Mouse (Mus musculus): ENCODE measurements around the gene Tgfbr2. TPM values are rescaled to one million over a fixed set of nuclear protein-coding genes. Genes with fewer than 3 reads are reported as not detected.
"Not testable (repeated sequence)": the region's sequence is repeated elsewhere in the genome, so short reads cannot be mapped to it uniquely, and the experiment has no call there.

Gene Tgfbr2
- polyA plus RNA-seq, 1 experiment = 45.8 TPM

DNA sequence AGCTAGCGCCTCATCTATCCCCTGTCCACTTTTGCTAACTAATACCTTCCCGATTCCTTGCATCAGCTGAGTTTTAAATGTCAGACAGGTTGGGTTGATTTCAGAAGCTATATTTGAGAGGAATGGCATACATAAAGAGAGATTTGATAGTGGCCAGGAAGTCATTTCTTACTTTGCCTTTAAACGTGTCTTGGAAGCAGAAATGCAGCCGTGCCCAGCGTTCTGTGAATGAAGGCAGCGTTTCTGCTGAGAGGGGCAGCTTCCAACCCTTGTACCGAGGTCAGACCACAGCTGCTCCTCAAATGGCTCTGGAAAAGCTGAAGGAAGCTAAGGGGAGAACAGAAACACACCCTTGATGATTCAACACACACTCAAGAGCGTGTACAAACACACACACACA, 121.2 kb downstream of the Tgfbr2 start:
- no peak for DNase-seq
- H3K4me1 ChIP-seq (ENCODE audit: control insufficient read depth, insufficient read depth, low read length) = no peaks in the 10 kb centered on the region
- no peak overlapping the region for H3K27ac ChIP-seq (ENCODE audit: insufficient read depth, low read depth, low read length)
- no peak overlapping the region for H3K4me3 ChIP-seq (ENCODE audit: insufficient read depth, low read depth, low read length)
- no peaks in the 10 kb centered on the region for H3K36me3 ChIP-seq (ENCODE audit: control insufficient read depth, insufficient read depth, low read length)
- H3K27me3 ChIP-seq (replicated peaks; ENCODE audit: control insufficient read depth, insufficient read depth, low read length) = no peaks in the 10 kb centered on the region
- WGBS = 36% methylated on average over 8 of the region's 8 CpGs
- no peak for TF ChIP-seq CTCF (conservative IDR thresholded peaks at IDR 0.05; ENCODE audit: insufficient read depth, insufficient read length, low read depth, low read length)
- TF ChIP-seq POLR2A (IDR thresholded peaks at IDR 0.05; ENCODE audit: low read depth, low read length) = no peak

DNA sequence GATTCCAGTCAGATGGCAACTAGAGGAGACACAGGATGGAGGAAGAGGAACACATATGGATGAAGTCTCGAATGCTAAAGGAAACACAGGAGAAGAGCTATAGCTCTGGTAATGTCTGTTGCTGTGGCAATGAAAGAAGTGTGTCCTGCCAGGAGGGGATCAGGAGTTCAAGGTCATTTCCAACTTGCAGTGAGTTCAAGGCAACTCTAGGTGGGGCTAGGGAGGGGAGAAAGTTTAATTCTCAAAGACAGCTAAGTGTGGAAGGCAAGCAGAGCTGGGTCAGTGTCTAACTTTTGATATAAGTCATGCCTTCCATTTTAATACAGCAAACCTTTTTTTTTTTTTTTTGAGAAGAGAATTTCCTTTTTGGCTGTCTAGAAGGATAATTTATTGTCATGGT, 125.2 kb downstream of the Tgfbr2 start:
- Histone ChIP-seq H3K4me3 (ENCODE audit: insufficient read depth, low read depth, low read length) (no peak overlapping the region), H3K27me3 (replicated peaks; ENCODE audit: control insufficient read depth, insufficient read depth, low read length) (no peaks in the 10 kb centered on the region), H3K4me1 (ENCODE audit: control insufficient read depth, insufficient read depth, low read length) (no peaks in the 10 kb centered on the region), H3K27ac (ENCODE audit: insufficient read depth, low read depth, low read length) (no peak overlapping the region), H3K36me3 (ENCODE audit: control insufficient read depth, insufficient read depth, low read length) (no peaks in the 10 kb centered on the region)
- TF ChIP-seq CTCF (conservative IDR thresholded peaks at IDR 0.05; ENCODE audit: insufficient read depth, insufficient read length, low read depth, low read length) = no peak
- TF ChIP-seq POLR2A (IDR thresholded peaks at IDR 0.05; ENCODE audit: low read depth, low read length) = no peak
- no peak for DNase-seq
- 63% methylated on average over 1 of the region's 1 CpGs for WGBS

DNA sequence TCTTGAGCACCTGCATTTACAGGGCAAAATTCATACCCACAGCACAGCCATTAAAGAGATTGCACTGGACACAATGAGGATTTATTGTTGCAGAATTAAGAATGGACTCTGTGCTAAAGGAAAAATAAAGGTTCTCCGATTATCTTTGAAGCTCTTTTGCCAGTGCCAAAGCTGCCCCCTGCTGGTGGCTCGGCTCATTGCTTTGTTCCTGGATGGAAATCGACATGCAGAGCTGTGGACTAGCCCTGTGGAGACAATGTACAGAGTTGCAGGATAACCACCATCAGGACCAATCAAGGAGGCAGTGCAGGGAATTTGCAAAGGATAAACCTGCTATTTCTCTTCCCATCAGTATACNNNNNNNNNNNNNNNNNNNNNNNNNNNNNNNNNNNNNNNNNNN, 133.4 kb downstream of the Tgfbr2 start:
- Histone ChIP-seq H3K4me1 (ENCODE audit: control insufficient read depth, insufficient read depth, low read length) (no peaks in the 10 kb centered on the region), H3K27me3 (replicated peaks; ENCODE audit: control insufficient read depth, insufficient read depth, low read length) (no peaks in the 10 kb centered on the region), H3K4me3 (ENCODE audit: insufficient read depth, low read depth, low read length) (no peak overlapping the region), H3K27ac (ENCODE audit: insufficient read depth, low read depth, low read length) (no peak overlapping the region), H3K36me3 (ENCODE audit: control insufficient read depth, insufficient read depth, low read length) (no peaks in the 10 kb centered on the region)
- TF ChIP-seq CTCF (conservative IDR thresholded peaks at IDR 0.05; ENCODE audit: insufficient read depth, insufficient read length, low read depth, low read length) (peak; percentile 82), POLR2A (IDR thresholded peaks at IDR 0.05; ENCODE audit: low read depth, low read length) (no peak)
- DNase-seq = peak; percentile 76
- 7% methylated on average over 3 of the region's 3 CpGs for WGBS

DNA sequence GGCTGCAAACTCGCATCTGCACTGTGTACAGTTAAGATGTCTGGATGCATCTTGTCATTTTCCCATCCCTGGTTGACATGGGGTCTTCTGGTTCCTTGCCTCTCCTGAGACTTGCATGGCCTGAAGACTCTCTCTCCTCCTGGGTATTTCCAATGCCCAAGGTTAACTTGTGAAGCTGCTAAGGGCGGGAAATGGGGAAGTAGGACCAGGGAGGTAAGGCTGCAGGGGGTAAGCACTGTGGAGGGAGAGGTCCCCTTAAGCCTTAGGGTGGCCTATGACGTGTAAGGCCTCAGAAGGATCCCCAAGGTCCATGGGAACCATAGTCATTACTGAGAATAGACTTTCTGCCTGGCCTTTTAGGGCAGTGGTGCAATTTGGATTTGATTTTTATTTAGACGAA, 133.8 kb downstream of the Tgfbr2 start:
- no peak for TF ChIP-seq CTCF (conservative IDR thresholded peaks at IDR 0.05; ENCODE audit: insufficient read depth, insufficient read length, low read depth, low read length)
- no peak for TF ChIP-seq POLR2A (IDR thresholded peaks at IDR 0.05; ENCODE audit: low read depth, low read length)
- no peaks in the 10 kb centered on the region for H3K36me3 ChIP-seq (ENCODE audit: control insufficient read depth, insufficient read depth, low read length)
- no peaks in the 10 kb centered on the region for H3K27me3 ChIP-seq (replicated peaks; ENCODE audit: control insufficient read depth, insufficient read depth, low read length)
- H3K4me1 ChIP-seq (ENCODE audit: control insufficient read depth, insufficient read depth, low read length) = no peaks in the 10 kb centered on the region
- no peak overlapping the region for H3K27ac ChIP-seq (ENCODE audit: insufficient read depth, low read depth, low read length)
- WGBS = 73% methylated on average over 4 of the region's 4 CpGs
- DNase-seq = no peak
- no peak overlapping the region for H3K4me3 ChIP-seq (ENCODE audit: insufficient read depth, low read depth, low read length)

DNA sequence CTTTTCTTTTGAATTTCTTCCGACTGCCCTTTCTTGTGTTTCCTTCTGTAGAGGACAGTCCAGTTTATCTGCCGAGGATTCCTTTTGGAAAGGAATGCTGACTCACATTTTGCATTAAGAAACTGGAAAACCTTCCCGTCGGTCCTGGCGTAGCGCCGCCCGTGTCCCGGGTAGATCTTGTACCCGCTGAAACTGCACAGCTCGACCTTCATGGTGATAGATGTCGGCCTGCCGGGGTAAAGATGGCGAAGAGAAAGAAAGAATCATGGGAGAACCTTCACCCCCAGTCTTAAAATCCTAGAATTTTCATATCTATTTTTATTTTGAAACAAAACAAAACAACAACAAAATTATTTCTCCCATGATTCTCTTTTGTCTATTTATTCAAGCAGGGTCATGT, 134.3 kb downstream of the Tgfbr2 start:
- not testable (repeated sequence) for H3K36me3 ChIP-seq (ENCODE audit: control insufficient read depth, insufficient read depth, low read length); H3K27me3 ChIP-seq (replicated peaks; ENCODE audit: control insufficient read depth, insufficient read depth, low read length); H3K4me3 ChIP-seq (ENCODE audit: insufficient read depth, low read depth, low read length); H3K27ac ChIP-seq (ENCODE audit: insufficient read depth, low read depth, low read length); H3K4me1 ChIP-seq (ENCODE audit: control insufficient read depth, insufficient read depth, low read length); DNase-seq
- 91% methylated on average over 14 of the region's 14 CpGs for WGBS

DNA sequence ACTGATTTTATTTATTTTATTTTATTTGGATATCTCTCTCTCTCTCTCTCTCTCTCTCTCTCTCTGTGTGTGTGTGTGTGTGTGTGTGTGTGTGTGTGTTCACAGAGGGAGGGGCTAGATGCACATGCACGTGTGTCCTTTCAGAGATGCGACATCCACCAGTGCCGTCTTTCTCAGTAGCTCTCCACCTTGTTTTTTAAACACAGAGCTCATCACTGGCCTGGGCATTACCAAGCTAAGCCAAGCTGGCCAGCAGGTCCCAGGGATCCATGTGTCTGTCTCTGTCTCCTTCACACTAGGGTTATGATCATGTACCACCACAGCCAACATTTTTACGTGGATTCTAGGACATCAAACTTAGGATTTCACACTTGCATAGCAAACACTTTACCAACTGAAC, 135.2 kb downstream of the Tgfbr2 start:
- Histone ChIP-seq H3K4me1 (ENCODE audit: control insufficient read depth, insufficient read depth, low read length) (no peaks in the 10 kb centered on the region), H3K27ac (ENCODE audit: insufficient read depth, low read depth, low read length) (no peak overlapping the region), H3K27me3 (replicated peaks; ENCODE audit: control insufficient read depth, insufficient read depth, low read length) (no peaks in the 10 kb centered on the region), H3K36me3 (ENCODE audit: control insufficient read depth, insufficient read depth, low read length) (no peaks in the 10 kb centered on the region), H3K4me3 (ENCODE audit: insufficient read depth, low read depth, low read length) (no peak overlapping the region)
- DNase-seq = no peak
- TF ChIP-seq CTCF (conservative IDR thresholded peaks at IDR 0.05; ENCODE audit: insufficient read depth, insufficient read length, low read depth, low read length) = no peak
- no peak for TF ChIP-seq POLR2A (IDR thresholded peaks at IDR 0.05; ENCODE audit: low read depth, low read length)
- WGBS = 90% methylated on average over 4 of the region's 4 CpGs

DNA sequence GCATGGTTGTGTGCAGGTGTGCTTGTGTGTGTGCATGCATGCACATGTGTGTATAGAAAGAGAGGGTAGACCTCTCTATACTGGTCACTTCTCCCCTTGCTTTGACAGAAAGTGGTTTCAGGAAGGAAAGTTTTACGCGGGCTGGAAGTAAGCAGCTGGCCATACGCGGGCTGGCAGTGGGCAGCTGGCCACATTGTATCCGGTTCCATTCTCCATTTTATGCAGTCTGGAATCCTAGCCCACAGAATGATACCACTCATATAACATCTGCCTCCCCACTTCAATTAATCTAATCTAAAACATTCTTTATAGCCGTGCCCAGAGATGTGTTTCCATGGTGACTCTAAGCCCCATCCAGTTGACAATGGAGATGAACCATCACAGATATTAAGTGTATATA, 136.9 kb downstream of the Tgfbr2 start:
- no peak for DNase-seq
- no peaks in the 10 kb centered on the region for H3K36me3 ChIP-seq (ENCODE audit: control insufficient read depth, insufficient read depth, low read length)
- 79% methylated on average over 6 of the region's 6 CpGs for WGBS
- no peaks in the 10 kb centered on the region for H3K27me3 ChIP-seq (replicated peaks; ENCODE audit: control insufficient read depth, insufficient read depth, low read length)
- H3K4me3 ChIP-seq (ENCODE audit: insufficient read depth, low read depth, low read length) = no peak overlapping the region
- TF ChIP-seq CTCF (conservative IDR thresholded peaks at IDR 0.05; ENCODE audit: insufficient read depth, insufficient read length, low read depth, low read length) (no peak), POLR2A (IDR thresholded peaks at IDR 0.05; ENCODE audit: low read depth, low read length) (no peak)
- H3K27ac ChIP-seq (ENCODE audit: insufficient read depth, low read depth, low read length) = no peak overlapping the region
- H3K4me1 ChIP-seq (ENCODE audit: control insufficient read depth, insufficient read depth, low read length) = no peaks in the 10 kb centered on the region

Measured in kidney, adult 2 months (tissue).